Mouse (Mus musculus) embryonic facial prominence, embryonic 15.5 days (tissue): ENCODE results near the gene Catsperd. TPM values are rescaled to one million over a fixed set of nuclear protein-coding genes. Genes with fewer than 3 reads are reported as not detected.

ENCODE experiments used
- ATAC-seq: fragments of 200-750 bp; cut with Nextera tagmentation; 2 replicates; pipeline ENCODE4 v1.8.0; 2017; ENCODE audit warnings: low read depth, moderate TSS enrichment; ENCODE audit not compliant: insufficient number of reproducible peaks, low FRiP score, low TSS enrichment
- H3K27ac ChIP-seq: fragments of 300-500 bp; sonication (generic); replicated peaks from 2 replicates; pipeline ENCODE4 v1.5.1; 2015; ENCODE audit warnings: mild to moderate bottlenecking, inconsistent platforms
- H3K27me3 ChIP-seq: fragments of 300-500 bp; sonication (generic); 2 replicates; pipeline ENCODE4 v1.6.1; 2015; ENCODE audit warnings: inconsistent platforms
- H3K36me3 ChIP-seq: fragments of 300-500 bp; sonication (generic); 2 replicates; pipeline ENCODE4 v1.6.1; 2015; ENCODE audit warnings: mild to moderate bottlenecking, inconsistent platforms
- H3K4me1 ChIP-seq: fragments of 300-500 bp; sonication (generic); 2 replicates; pipeline ENCODE4 v1.6.1; 2015; ENCODE audit warnings: inconsistent platforms
- H3K4me2 ChIP-seq: fragments of 300-500 bp; sonication (generic); replicated peaks from 2 replicates; pipeline ENCODE4 v1.6.1; 2015; ENCODE audit warnings: mild to moderate bottlenecking, inconsistent platforms
- H3K4me3 ChIP-seq: fragments of 300-500 bp; sonication (generic); replicated peaks from 2 replicates; pipeline ENCODE4 v1.5.1; 2015; ENCODE audit warnings: mild to moderate bottlenecking, inconsistent platforms
- H3K9ac ChIP-seq: fragments of 300-500 bp; sonication (generic); 2 replicates; pipeline ENCODE4 v1.6.1; 2015; ENCODE audit warnings: inconsistent platforms
- H3K9me3 ChIP-seq: fragments of 300-500 bp; sonication (generic); replicated peaks from 2 replicates; pipeline ENCODE4 v1.6.1; 2016; ENCODE audit warnings: inconsistent platforms
- WGBS: fragments of 180-500 bp; shearing (Covaris S2); methylation state at CpG from one replicate; pipeline ENCODE4 v1.1.7; 2015; 5-methylcytosine and 5-hydroxymethylcytosine counted together
- polyA plus RNA-seq: library from polyadenylated mRNA; unstranded; fragments of >200 nt; fragmentation: Nextera tagmentation; extraction: Ambion mirVana; gene quantifications from 2 replicates; pipeline ENCODE4 v1.2.1, GENCODE M21; 2015

Catsperd gene
- polyA plus RNA-seq, 1 experiment from 2014 or later: 1.0 TPM

DNA sequence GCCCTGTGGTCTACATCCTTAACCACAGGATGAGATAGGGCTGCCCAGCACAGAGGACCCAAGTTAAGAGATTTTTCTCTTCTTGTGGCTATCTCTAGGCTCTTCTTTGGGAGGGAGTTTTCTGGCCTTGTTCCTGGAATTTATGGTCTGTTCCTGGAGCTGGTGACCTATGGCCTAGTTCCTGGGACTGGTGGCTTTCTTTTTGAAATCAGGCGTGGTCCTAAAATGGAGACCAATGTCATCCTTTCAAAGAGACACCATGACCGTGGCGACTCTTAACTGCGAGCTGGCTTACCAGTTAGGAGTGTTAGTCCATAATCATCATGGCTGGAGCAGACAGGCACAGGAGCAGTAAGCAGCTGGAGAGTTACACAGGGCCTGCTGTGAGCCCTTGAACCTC is 38.4 kb downstream of the Catsperd start:
- Histone ChIP-seq H3K4me1 (peaks cover 19% of the 10 kb centered on the region), H3K27ac (no peak overlapping the region), H3K9me3 (no peaks in the 10 kb centered on the region), H3K27me3 (peaks cover 8% of the 10 kb centered on the region), H3K9ac (no peak overlapping the region), H3K4me3 (no peak overlapping the region), H3K36me3 (no peaks in the 10 kb centered on the region), H3K4me2 (no peak overlapping the region)
- WGBS: 90% methylated on average over 4 of the region's 4 CpGs
- ATAC-seq: no peak

DNA sequence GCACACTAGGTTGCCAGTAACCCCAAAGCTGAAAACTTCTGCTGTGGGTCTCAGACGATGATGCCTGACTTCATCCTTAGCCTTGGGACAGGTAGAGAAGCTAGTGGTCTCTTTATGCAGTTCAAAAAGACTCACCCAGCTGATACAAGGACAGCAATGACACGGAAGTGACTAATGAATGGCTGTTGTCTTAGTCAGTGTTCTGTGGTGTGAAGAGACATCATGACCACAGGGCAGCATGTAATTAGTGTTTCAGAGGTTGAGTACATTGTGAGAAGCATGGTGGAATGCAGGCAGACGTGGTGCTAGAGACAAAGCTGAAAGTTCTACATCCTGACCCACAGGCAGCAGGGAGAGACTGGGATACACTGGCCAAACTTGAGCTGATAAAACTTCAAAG is 39.6 kb downstream of the Catsperd start:
- Histone ChIP-seq H3K4me2 (no peak overlapping the region), H3K9ac (no peak overlapping the region), H3K4me3 (no peak overlapping the region), H3K27ac (no peak overlapping the region), H3K4me1 (peaks cover 22% of the 10 kb centered on the region), H3K9me3 (no peaks in the 10 kb centered on the region), H3K36me3 (no peaks in the 10 kb centered on the region), H3K27me3 (peaks cover 8% of the 10 kb centered on the region)
- no peak for ATAC-seq
- WGBS: 71% methylated on average over 3 of the region's 3 CpGs

DNA sequence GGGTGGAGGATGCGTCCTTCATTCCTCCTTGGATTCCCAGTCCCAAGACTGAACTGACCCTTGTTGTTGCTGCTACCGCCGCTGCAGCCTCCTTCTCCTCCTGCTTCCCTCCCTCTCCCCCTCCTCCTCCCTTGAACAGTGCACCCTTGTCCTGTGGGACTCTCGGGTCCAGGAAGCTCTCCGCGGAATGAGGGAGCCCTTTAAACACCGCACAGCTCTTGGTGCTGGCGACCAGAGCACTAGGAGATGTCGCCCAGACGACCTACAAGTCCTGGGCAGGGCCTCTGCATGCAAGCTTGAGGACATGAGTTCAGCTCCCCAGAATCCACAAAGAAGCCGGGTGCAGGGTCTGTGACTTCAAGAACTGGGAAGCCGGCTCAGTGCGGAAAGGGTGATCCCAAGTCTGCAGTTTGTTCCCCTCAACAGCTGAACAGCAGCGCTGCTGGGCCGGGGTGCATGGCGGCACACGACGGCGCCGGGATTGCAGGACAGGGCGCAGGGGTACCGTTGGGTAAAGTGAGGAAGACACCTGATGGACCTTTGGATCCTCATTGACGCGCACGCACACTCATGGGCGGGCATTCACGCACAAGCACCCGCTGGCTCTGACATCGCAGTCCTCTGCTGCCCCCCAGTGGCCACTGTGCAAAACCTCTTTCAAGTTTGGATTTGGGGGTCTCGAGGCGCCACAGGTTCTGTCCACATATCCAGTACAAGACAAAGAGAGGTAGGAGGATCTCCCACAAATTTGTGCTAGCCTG is 40.6 kb downstream of the Catsperd start:
- WGBS: 2% methylated on average over 31 of the region's 31 CpGs
- no peaks in the 10 kb centered on the region for H3K9me3 ChIP-seq
- no peak overlapping the region for H3K27ac ChIP-seq
- no peaks in the 10 kb centered on the region for H3K36me3 ChIP-seq
- H3K27me3 ChIP-seq: peaks cover 8% of the 10 kb centered on the region
- ATAC-seq: no peak
- H3K4me1 ChIP-seq: peaks cover 24% of the 10 kb centered on the region
- H3K9ac ChIP-seq: peak overlapping the region; percentile 44
- H3K4me3 ChIP-seq: peak overlapping the region; percentile 48
- H3K4me2 ChIP-seq: peak overlapping the region; percentile 92

DNA sequence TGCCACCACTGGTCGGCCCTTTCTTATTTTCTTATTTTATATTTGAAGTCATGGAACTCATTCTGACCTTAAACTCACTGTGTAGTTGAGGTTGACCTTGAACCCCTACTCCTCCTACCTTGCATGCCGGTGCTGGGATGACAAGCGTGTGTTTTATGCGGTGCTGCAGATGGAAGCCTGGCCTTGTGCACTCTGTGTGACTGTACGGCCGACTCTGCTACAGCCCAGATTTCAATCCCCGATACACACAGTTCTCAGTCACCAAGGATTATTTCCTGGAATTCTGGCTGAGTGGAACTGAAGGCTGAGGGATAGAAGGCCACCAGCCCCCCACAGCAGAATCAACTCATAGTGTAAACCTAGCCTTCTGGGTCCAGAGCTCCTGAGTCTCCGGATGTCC is 41.8 kb downstream of the Catsperd start:
- H3K4me2 ChIP-seq: no peak overlapping the region
- no peak overlapping the region for H3K27ac ChIP-seq
- peaks cover 24% of the 10 kb centered on the region for H3K4me1 ChIP-seq
- H3K9me3 ChIP-seq: no peaks in the 10 kb centered on the region
- no peak overlapping the region for H3K4me3 ChIP-seq
- no peak overlapping the region for H3K9ac ChIP-seq
- no peak for ATAC-seq
- 86% methylated on average over 8 of the region's 8 CpGs for WGBS
- H3K27me3 ChIP-seq: peaks cover 8% of the 10 kb centered on the region
- no peaks in the 10 kb centered on the region for H3K36me3 ChIP-seq

DNA sequence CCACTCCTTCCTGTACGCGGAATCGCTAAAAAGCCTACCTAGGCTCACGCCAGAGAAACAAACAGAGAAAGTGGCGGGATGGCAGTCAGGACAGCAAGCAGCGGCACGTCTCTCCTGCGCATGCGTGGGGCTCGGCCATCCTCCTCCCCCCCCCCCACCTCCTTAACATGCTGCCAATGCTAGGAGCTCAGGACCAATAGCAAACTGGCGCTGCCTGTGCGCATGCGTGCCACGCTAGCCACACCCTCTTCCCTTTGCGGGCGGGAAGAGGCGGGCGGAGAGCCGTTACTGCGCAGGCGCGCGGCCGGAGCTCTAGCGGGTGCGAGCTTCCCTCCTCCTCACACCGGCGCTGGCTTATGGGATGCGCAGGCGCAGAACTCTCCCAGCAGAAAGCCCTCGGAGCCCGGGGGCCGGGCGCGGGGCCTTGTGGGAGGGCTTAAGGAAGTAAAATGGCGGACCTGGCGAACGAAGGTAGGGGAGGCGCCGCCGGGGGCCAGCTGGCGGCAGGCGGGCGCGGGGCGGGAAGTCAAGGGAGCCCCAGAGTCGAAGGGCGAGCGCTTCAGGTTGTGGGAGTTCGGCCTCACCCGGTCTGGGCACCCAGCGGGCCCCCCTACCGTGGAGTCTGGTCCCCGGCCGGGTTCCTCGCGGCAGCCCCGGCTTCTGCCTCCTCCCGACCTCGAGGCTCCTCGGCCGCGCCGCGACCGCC is 45.2 kb downstream of the Catsperd start, which contains the start of gene Ranbp3:
Gene Ranbp3, plus strand, starts transcription at position 354 of the 706 bp plus-strand sequence.
- H3K27me3 ChIP-seq: peaks cover 1% of the 10 kb centered on the region
- H3K4me1 ChIP-seq: peaks cover 41% of the 10 kb centered on the region
- H3K27ac ChIP-seq: peak within 1 kb of the TSS; percentile 88
- peak; percentile 93 for ATAC-seq
- peak within 1 kb of the TSS; percentile 75 for H3K4me3 ChIP-seq
- H3K9me3 ChIP-seq: no peaks in the 10 kb centered on the region
- H3K9ac ChIP-seq: peak within 1 kb of the TSS; percentile 86
- peak within 1 kb of the TSS; percentile 69 for H3K4me2 ChIP-seq
- WGBS: under 1% methylated on average over 63 of the region's 66 CpGs
- peaks cover 22% of the 10 kb centered on the region for H3K36me3 ChIP-seq

DNA sequence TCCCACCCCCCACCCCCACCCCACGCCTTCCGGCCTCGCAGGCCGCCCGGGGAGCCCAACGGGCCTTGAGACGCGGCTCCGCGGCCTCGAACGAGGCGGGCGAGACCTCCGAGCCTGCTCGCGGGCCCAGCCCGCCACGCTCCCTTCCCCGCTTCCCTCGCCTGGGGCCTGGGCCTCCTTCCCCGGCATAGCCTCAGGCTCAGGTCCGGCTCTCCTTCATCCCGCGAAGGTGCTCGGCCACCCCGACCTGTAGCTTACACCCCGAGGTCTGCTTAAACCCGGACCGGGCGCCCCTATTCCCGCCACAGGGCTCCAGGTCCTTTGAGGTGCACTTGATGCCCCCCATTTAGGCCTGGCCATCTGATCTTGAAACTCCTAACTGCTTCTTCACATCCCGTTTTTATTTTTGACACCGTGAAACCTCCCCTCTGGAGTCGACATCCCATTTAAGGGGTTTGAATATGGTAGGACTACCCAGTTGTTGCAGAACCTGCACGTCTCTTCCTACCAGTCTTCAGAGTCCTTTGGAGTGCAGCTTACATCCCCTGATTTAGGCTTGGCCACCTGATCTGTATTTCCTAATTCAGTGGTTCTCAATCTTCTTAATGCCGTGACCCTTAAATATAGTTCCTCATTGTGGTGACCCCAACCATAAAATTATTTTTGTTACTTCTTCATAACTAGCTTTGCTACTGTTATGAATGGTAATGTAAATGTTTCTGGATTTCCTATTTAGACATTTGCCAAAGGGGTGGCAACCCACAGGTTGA is 45.9 kb downstream of the Catsperd start:
- 2% methylated on average over 25 of the region's 37 CpGs for WGBS
- peaks cover 22% of the 10 kb centered on the region for H3K36me3 ChIP-seq
- no peaks in the 10 kb centered on the region for H3K9me3 ChIP-seq
- peaks cover 35% of the 10 kb centered on the region for H3K4me1 ChIP-seq
- peak overlapping the region; percentile 53 for H3K4me2 ChIP-seq
- peak overlapping the region; percentile 75 for H3K4me3 ChIP-seq
- ATAC-seq: no peak
- H3K9ac ChIP-seq: peak overlapping the region; percentile 86
- H3K27me3 ChIP-seq: no peaks in the 10 kb centered on the region
- peak overlapping the region; percentile 81 for H3K27ac ChIP-seq

DNA sequence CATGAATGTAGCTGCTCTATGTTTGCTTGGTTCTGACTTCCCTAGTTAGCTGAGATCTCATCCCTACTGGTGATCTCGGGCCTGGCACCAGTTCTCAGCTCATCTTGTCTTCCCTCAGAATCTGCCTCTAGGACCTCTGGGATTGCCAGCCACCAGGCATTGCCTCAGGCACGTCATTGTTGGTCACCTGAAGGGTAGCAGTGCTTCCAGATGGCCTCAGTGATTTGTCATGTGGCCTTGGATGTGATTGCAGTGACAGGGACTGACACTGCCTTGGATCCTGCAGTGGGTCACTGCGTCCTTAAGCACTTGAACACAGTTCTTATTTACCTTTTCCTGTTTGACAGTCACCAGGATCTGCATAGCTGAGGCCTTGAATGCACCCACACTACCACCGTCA is 53.8 kb downstream of the Catsperd start:
- Histone ChIP-seq H3K4me2 (no peak overlapping the region), H3K36me3 (peaks cover 58% of the 10 kb centered on the region), H3K27me3 (no peaks in the 10 kb centered on the region), H3K4me1 (peaks cover 10% of the 10 kb centered on the region; the same call in 1 of the 2 replicates), H3K4me3 (no peak overlapping the region), H3K27ac (no peak overlapping the region), H3K9me3 (no peaks in the 10 kb centered on the region), H3K9ac (no peak overlapping the region)
- 71% methylated on average over 4 of the region's 4 CpGs for WGBS
- ATAC-seq: no peak

DNA sequence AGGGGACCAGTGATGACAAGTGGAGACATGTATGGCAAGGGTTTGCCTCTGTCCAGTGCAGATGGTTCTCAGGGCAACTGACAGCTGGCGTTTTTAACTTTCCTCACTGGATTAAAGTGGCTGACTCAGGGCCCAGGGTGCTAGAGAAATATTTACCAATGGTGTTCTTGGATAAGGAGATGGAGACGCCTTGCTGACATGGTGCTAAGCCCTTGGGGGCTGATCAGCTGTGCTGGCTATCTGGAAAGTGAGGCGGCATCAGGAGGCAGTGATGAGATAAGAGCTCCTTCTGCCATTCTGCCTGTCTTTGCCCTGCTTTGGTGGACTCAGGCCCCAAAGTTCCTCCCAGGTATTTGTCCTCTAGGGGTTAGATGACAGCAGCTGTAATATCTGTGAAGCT is 54.9 kb downstream of the Catsperd start:
- no peak for ATAC-seq
- Histone ChIP-seq H3K27ac (no peak overlapping the region), H3K4me1 (peaks cover 8% of the 10 kb centered on the region; the same call in 1 of the 2 replicates), H3K4me3 (no peak overlapping the region), H3K9me3 (no peaks in the 10 kb centered on the region), H3K36me3 (peaks cover 58% of the 10 kb centered on the region), H3K9ac (no peak overlapping the region), H3K27me3 (no peaks in the 10 kb centered on the region), H3K4me2 (no peak overlapping the region)
- WGBS: 75% methylated on average over 3 of the region's 3 CpGs

DNA sequence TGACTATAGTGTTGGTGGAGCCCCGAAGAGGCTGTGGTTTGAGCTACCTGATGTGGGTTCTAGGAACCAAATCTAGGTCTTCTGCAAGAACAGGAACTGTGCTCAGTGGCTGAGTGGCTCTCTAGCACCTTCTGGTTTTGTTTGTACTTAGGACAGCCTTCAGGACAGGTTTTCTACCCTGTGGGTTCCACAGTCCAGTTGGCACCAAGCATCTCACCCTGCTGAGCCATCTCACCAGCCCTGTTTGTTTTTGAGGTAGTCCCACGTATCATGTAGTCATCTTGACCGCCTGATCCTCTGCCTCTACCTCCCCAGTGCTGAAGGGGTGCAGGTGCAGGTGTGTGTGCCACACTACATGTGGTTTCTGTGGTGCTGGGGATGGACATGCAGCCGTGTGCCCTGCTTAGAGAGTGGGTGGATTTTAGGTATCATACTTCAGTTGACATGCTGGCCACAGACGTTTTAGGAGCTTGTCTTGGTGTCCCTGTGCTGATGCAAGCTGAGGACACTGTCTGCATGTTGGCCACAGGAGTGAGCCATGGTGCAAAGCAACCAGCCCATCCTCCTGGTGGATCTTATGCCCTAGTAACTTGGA is 55.7 kb downstream of the Catsperd start:
- 85% methylated on average over 5 of the region's 5 CpGs for WGBS
- H3K36me3 ChIP-seq: peaks cover 62% of the 10 kb centered on the region
- H3K27me3 ChIP-seq: no peaks in the 10 kb centered on the region
- H3K4me1 ChIP-seq: peaks cover 8% of the 10 kb centered on the region; the same call in 1 of the 2 replicates
- no peak overlapping the region for H3K27ac ChIP-seq
- H3K4me2 ChIP-seq: no peak overlapping the region
- no peak overlapping the region for H3K4me3 ChIP-seq
- no peaks in the 10 kb centered on the region for H3K9me3 ChIP-seq
- no peak for ATAC-seq
- H3K9ac ChIP-seq: no peak overlapping the region

DNA sequence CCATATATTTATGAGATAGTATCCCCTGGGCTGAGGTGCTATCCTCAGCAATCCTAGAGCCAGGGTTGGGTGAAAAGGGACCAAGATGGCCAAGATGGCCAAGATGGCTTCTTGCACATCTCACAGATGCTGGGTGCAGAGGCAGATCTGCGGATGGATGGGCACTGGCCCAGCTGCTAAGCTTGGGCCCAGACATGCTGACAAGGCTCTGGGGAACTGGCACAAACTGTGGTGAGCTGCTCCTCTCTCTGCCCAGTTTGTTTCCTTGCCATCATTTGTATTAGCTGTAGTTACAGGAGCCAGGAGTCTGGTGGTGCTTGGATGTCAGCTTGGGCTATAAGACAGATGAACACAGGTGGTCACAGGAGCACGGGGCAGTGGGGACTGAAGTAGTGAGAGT is 56.7 kb downstream of the Catsperd start:
- Histone ChIP-seq H3K4me3 (no peak overlapping the region), H3K27me3 (no peaks in the 10 kb centered on the region), H3K9me3 (no peaks in the 10 kb centered on the region), H3K4me1 (peaks cover 8% of the 10 kb centered on the region; the same call in 1 of the 2 replicates), H3K27ac (no peak overlapping the region), H3K9ac (no peak overlapping the region), H3K4me2 (no peak overlapping the region), H3K36me3 (peaks cover 72% of the 10 kb centered on the region)
- WGBS: 84% methylated on average over 2 of the region's 2 CpGs
- no peak for ATAC-seq

DNA sequence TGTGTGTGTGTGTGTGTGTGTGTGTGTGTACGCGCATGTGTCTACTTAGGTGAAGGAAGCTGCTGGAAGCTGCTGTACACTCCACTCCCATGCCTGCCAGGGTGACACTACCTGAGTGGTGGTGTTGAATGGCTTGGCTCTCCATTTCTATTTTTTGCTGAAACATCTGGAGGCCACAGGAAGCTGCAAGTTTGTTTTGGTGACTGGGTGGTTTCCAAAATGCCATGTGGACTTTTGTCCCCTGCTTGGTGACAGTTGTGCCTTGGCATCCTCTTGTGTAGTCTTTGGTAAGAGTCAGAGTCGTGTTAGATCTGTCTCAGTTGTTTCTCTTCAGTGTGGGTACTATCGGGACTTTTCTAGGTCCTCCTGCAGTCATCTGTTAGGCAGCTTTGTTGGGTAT is 58.9 kb downstream of the Catsperd start:
- Histone ChIP-seq H3K9me3 (no peaks in the 10 kb centered on the region), H3K9ac (no peak overlapping the region), H3K4me3 (no peak overlapping the region), H3K4me2 (no peak overlapping the region), H3K4me1 (peaks cover 9% of the 10 kb centered on the region), H3K27me3 (no peaks in the 10 kb centered on the region), H3K27ac (no peak overlapping the region), H3K36me3 (peaks cover 78% of the 10 kb centered on the region)
- ATAC-seq: no peak
- WGBS: 81% methylated on average over 4 of the region's 4 CpGs
